Mouse (Mus musculus): ENCODE results near the gene Lmntd2. TPM values are rescaled to one million over a fixed set of nuclear protein-coding genes. Genes with fewer than 3 reads are reported as not detected.
"Not testable (repeated sequence)": the region's sequence is repeated elsewhere in the genome, so short reads cannot be mapped to it uniquely, and the experiment has no call there.

Gene Lmntd2
- total RNA-seq (2014; rRNA removed) (0.62 TPM in 1 of 2 replicates, not detected in the other), polyA plus RNA-seq (2015; fragmentation: Nextera tagmentation; extraction: Ambion mirVana) (0.15 and 0.33 TPM in 2 replicates)

DNA sequence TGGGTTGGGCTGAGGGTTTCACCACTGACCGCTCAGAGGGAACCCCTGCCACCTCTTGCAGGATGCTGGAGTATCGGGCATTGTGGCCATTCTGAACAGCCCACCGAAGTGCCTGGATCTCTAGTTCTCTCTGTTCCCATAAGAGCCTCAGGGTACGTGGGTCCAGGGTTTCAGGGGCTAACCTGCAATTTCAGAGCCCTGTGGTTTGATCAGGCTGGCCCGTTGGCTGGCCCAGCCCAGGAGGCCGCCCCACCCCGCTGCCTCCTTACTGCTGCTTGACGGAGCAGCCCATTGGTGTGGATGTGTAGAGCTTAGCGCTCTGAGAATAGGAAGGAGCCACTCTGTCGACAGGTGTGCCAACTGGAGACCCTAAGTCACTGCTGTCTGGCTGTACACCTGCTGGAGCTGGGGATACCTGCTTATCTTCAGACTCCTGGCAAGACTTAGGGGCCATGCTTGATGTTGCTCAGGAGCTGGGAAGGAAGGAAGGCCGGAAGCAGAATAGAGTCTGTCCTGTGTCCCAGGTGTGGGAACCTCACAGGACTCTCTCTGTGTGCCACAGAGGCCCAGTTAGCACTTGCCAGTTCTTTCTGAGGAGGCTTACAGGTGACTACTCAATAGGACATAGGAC lies at the start of gene Lmntd2:
Gene Lmntd2 (minus strand): TSS at position 476 of the 631 bp plus-strand sequence.
- DNase-seq = no peak
- Histone ChIP-seq H3K9me3 (ENCODE audit: low read length) (no peaks in the 10 kb centered on the region), H3K9ac (peak within 1 kb of the TSS; percentile 43; the same call in 1 of the 2 replicates), H3K4me1 (ENCODE audit: insufficient read depth) (no peaks in the 10 kb centered on the region), H3K4me3 (ENCODE audit: low read depth, low read length) (no peak within 1 kb of the TSS), H3K4me2 (ENCODE audit: low read depth) (peak within 1 kb of the TSS; percentile 96), H3K27ac (ENCODE audit: low read depth, low read length) (no peak within 1 kb of the TSS), H3K36me3 (ENCODE audit: insufficient read depth) (no peaks in the 10 kb centered on the region), H3K27me3 (ENCODE audit: insufficient read depth, low read length) (no peaks in the 10 kb centered on the region)
- whole genome bisulfite sequencing = 92% methylated on average over 11 of the region's 11 CpGs
- no peak for ATAC-seq
- no peak for TF ChIP-seq CTCF (IDR thresholded peaks at IDR 0.05; ENCODE audit: low read depth)

DNA sequence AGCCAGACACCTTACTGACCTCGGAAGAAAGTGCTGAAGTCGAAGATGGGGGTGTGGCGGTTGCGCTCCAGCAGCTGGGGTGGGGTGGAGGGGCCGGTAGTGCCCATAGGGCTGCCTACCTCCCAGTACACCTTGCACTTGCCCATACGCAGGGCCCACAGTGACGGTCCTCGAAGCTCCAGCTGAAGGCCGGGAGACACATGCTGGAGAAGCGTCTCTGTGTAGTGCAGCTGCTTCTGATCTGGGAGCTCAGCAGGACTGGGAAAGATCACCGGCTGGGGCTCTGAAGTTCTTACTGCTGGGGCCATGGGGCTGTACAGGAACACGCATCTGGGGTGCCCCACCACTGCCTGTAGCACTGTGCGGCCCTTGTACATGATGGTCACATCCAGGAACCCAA lies 49.8 kb upstream of the Lmntd2 start:
- H3K4me2 ChIP-seq (ENCODE audit: low read depth) = no peak overlapping the region
- H3K9ac ChIP-seq = no peak overlapping the region
- H3K36me3 ChIP-seq (ENCODE audit: insufficient read depth) = peaks cover 57% of the 10 kb centered on the region
- H3K4me1 ChIP-seq (ENCODE audit: insufficient read depth) = no peaks in the 10 kb centered on the region
- H3K27me3 ChIP-seq (ENCODE audit: insufficient read depth, low read length) = no peaks in the 10 kb centered on the region
- 94% methylated on average over 13 of the region's 13 CpGs for WGBS
- no peaks in the 10 kb centered on the region for H3K9me3 ChIP-seq (ENCODE audit: low read length)
- ATAC-seq (no peak), DNase-seq (no peak)
- TF ChIP-seq CTCF (IDR thresholded peaks at IDR 0.05; ENCODE audit: low read depth) = no peak
- no peak overlapping the region for H3K27ac ChIP-seq (ENCODE audit: low read depth, low read length)
- H3K4me3 ChIP-seq (ENCODE audit: low read depth, low read length) = no peak overlapping the region

GRCm38 (mm10) chr7:141261480-141261879 lies 47.6 kb upstream of the Lmntd2 start:
- H3K9ac ChIP-seq = no peak overlapping the region
- DNase-seq (no peak), ATAC-seq (no peak)
- H3K9me3 ChIP-seq (ENCODE audit: low read length) = no peaks in the 10 kb centered on the region
- no peak overlapping the region for H3K4me2 ChIP-seq (ENCODE audit: low read depth)
- no peaks in the 10 kb centered on the region for H3K27me3 ChIP-seq (ENCODE audit: insufficient read depth, low read length)
- 92% methylated on average over 3 of the region's 3 CpGs for WGBS
- no peak overlapping the region for H3K27ac ChIP-seq (ENCODE audit: low read depth, low read length)
- no peak for TF ChIP-seq CTCF (IDR thresholded peaks at IDR 0.05; ENCODE audit: low read depth)
- H3K4me1 ChIP-seq (ENCODE audit: insufficient read depth) = no peaks in the 10 kb centered on the region
- H3K36me3 ChIP-seq (ENCODE audit: insufficient read depth) = peaks cover 79% of the 10 kb centered on the region
- no peak overlapping the region for H3K4me3 ChIP-seq (ENCODE audit: low read depth, low read length)

GRCm38 (mm10) chr7:141256159-141256558 lies 42.3 kb upstream of the Lmntd2 start:
- H3K4me2 ChIP-seq (ENCODE audit: low read depth) = no peak overlapping the region
- no peak overlapping the region for H3K9ac ChIP-seq
- no peak for TF ChIP-seq CTCF (IDR thresholded peaks at IDR 0.05; ENCODE audit: low read depth)
- no peaks in the 10 kb centered on the region for H3K27me3 ChIP-seq (ENCODE audit: insufficient read depth, low read length)
- H3K36me3 ChIP-seq (ENCODE audit: insufficient read depth) = peaks cover 70% of the 10 kb centered on the region
- H3K27ac ChIP-seq (ENCODE audit: low read depth, low read length) = no peak overlapping the region
- DNase-seq = no peak
- H3K9me3 ChIP-seq (ENCODE audit: low read length) = no peaks in the 10 kb centered on the region
- ATAC-seq = no peak
- H3K4me1 ChIP-seq (ENCODE audit: insufficient read depth) = no peaks in the 10 kb centered on the region
- H3K4me3 ChIP-seq (ENCODE audit: low read depth, low read length) = no peak overlapping the region
- WGBS = 93% methylated on average over 10 of the region's 10 CpGs

DNA sequence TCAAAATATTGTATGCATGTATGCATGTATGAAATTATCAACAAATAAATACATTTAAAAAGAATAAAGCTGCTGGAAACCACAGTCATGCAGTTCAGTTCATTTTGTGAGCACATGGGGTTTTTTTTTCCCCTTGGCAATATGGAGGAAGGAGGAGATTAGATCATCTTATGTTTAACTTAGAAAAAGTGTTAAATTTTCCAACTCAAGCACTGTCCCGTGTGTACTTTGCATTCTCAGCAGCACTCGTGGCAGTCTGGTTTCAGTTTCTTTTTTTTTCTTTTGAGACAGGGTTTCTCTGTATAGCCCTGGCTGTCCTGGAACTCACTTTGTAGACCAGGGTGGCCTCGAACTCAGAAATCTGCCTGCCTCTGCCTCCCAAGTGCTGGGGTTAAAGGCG lies 36.6 kb upstream of the Lmntd2 start:
- H3K27me3 ChIP-seq (ENCODE audit: insufficient read depth, low read length); H3K4me2 ChIP-seq (ENCODE audit: low read depth); H3K4me1 ChIP-seq (ENCODE audit: insufficient read depth); ATAC-seq; DNase-seq; H3K27ac ChIP-seq (ENCODE audit: low read depth, low read length); H3K4me3 ChIP-seq (ENCODE audit: low read depth, low read length); H3K9ac ChIP-seq; H3K9me3 ChIP-seq (ENCODE audit: low read length): not testable (repeated sequence)
- WGBS = 92% methylated on average over 4 of the region's 4 CpGs
- H3K36me3 ChIP-seq (ENCODE audit: insufficient read depth) = peaks cover 67% of the 10 kb centered on the region

DNA sequence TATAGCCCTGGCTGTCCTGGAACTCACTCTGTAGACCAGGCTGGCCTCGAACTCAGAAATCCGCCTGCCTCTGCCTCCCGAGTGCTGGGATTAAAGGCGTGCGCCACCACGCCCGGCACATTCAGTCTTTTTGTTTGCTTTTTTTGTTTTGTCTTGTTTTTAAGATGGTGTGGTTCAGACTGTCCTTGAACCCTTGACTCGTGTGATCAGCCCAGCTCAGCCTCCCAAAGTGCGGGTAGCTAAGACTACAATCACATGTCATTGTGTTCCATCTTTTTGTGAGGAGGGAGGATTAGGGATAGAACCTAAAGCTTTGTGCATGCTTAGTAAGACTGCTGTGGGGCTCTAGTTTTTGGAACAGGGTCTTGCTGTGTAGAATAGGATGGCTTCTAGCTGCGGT lies 17.7 kb upstream of the Lmntd2 start:
- DNase-seq (no peak), ATAC-seq (no peak)
- Histone ChIP-seq H3K27me3 (ENCODE audit: insufficient read depth, low read length) (no peaks in the 10 kb centered on the region), H3K27ac (ENCODE audit: low read depth, low read length) (no peak overlapping the region), H3K4me2 (ENCODE audit: low read depth) (no peak overlapping the region), H3K9ac (no peak overlapping the region), H3K4me1 (ENCODE audit: insufficient read depth) (peaks cover 12% of the 10 kb centered on the region), H3K36me3 (ENCODE audit: insufficient read depth) (peaks cover 56% of the 10 kb centered on the region), H3K9me3 (ENCODE audit: low read length) (no peaks in the 10 kb centered on the region), H3K4me3 (ENCODE audit: low read depth, low read length) (no peak overlapping the region)
- no peak for TF ChIP-seq CTCF (IDR thresholded peaks at IDR 0.05; ENCODE audit: low read depth)
- WGBS = 92% methylated on average over 9 of the region's 10 CpGs

- peaks cover 53% of the 10 kb centered on the region for H3K36me3 ChIP-seq (ENCODE audit: insufficient read depth)
- no peak for TF ChIP-seq CTCF (IDR thresholded peaks at IDR 0.05; ENCODE audit: low read depth)
- H3K4me1 ChIP-seq (ENCODE audit: insufficient read depth) = peaks cover 12% of the 10 kb centered on the region
- no peaks in the 10 kb centered on the region for H3K9me3 ChIP-seq (ENCODE audit: low read length)
- 91% methylated on average over 3 of the region's 3 CpGs for WGBS
- no peak for ATAC-seq
- H3K9ac ChIP-seq = no peak overlapping the region
- no peak overlapping the region for H3K4me3 ChIP-seq (ENCODE audit: low read depth, low read length)
- DNase-seq = no peak
- H3K27me3 ChIP-seq (ENCODE audit: insufficient read depth, low read length) = no peaks in the 10 kb centered on the region
- no peak overlapping the region for H3K4me2 ChIP-seq (ENCODE audit: low read depth)
- H3K27ac ChIP-seq (ENCODE audit: low read depth, low read length) = no peak overlapping the region
Observed at GRCm38 (mm10) chr7:141231111-141231510, 17.2 kb upstream of the Lmntd2 start.
